In genomic region chr13:57145782-57146181, GRCm38 (mm10) we compare ENCODE assay signal across 16 mouse cellular contexts.
DNase-seq lines count a peak whose midpoint lies in the region; ATAC-seq and TF ChIP-seq lines count a peak whose summit lies in the region.
"Had no signal": no experiment of that assay in that cellular context is flagged by ENCODE, and none has a peak within 500 bp of the region (broad histone marks: within the 10 kb centered on the region; RNA-seq: fewer than 3 reads in every experiment).

No protein-coding gene starts in this region.

- TF ChIP-seq CTCF in midbrain, postnatal 0 days (IDR thresholded peaks at IDR 0.05), result no peak

- no peaks in the 10 kb centered on the region for H3K27me3 ChIP-seq in embryonic facial prominence, embryonic 12.5 days
- no peaks in the 10 kb centered on the region for H3K27me3 ChIP-seq in embryonic facial prominence, embryonic 10.5 days (replicated peaks; ENCODE audit: low read depth, poor library complexity, severe bottlenecking)
- no peaks in the 10 kb centered on the region for H3K27me3 ChIP-seq in forebrain, embryonic 15.5 days
- H3K27me3 ChIP-seq in limb, embryonic 10.5 days (ENCODE audit: low read depth, poor library complexity, severe bottlenecking), result no peaks in the 10 kb centered on the region
- no peaks in the 10 kb centered on the region for H3K27me3 ChIP-seq in midbrain, postnatal 0 days (ENCODE audit: insufficient read depth, low read length)
- H3K27me3 ChIP-seq in heart, embryonic 10.5 days (ENCODE audit: insufficient read depth, poor library complexity, severe bottlenecking), result no peaks in the 10 kb centered on the region
- H3K27me3 ChIP-seq in kidney, embryonic 15.5 days, result no peaks in the 10 kb centered on the region
- H3K27me3 ChIP-seq: CH12.LX; intestine, embryonic 15.5 days had no signal

- H3K4me2 ChIP-seq in embryonic facial prominence, embryonic 12.5 days (replicated peaks), result no peak overlapping the region; the same call in 1 of the 2 replicates
- H3K4me2 ChIP-seq in forebrain, embryonic 15.5 days (replicated peaks), result no peak overlapping the region
- H3K4me2 ChIP-seq in midbrain, postnatal 0 days (ENCODE audit: low read depth, low read length, poor library complexity, severe bottlenecking), result no peak overlapping the region
- no peak overlapping the region for H3K4me2 ChIP-seq in kidney, embryonic 15.5 days
- H3K4me2 ChIP-seq: intestine, embryonic 15.5 days; liver, embryonic 11.5 days; lung, embryonic 14.5 days had no signal

- no peaks in the 10 kb centered on the region for H3K9me3 ChIP-seq in embryonic facial prominence, embryonic 12.5 days
- H3K9me3 ChIP-seq in embryonic facial prominence, embryonic 10.5 days, result no peaks in the 10 kb centered on the region
- no peaks in the 10 kb centered on the region for H3K9me3 ChIP-seq in forebrain, embryonic 15.5 days
- H3K9me3 ChIP-seq in limb, embryonic 10.5 days (replicated peaks), result no peaks in the 10 kb centered on the region
- H3K9me3 ChIP-seq in midbrain, postnatal 0 days (ENCODE audit: low read length), result no peaks in the 10 kb centered on the region
- no peaks in the 10 kb centered on the region for H3K9me3 ChIP-seq in heart, embryonic 10.5 days
- H3K9me3 ChIP-seq in kidney, embryonic 15.5 days (replicated peaks), result no peaks in the 10 kb centered on the region
- H3K9me3 ChIP-seq: intestine, embryonic 15.5 days had no signal

- H3K27ac ChIP-seq in embryonic facial prominence, embryonic 12.5 days, result 0 out of 2 replicates have a peak overlapping the region, but pooled peaks have one; percentile 30
- H3K27ac ChIP-seq in embryonic facial prominence, embryonic 10.5 days (replicated peaks), result no peak overlapping the region
- peak overlapping the region; percentile 2; the same call in 1 of the 2 replicates for H3K27ac ChIP-seq in forebrain, embryonic 15.5 days (replicated peaks)
- peak overlapping the region; percentile 76 for H3K27ac ChIP-seq in limb, embryonic 10.5 days
- H3K27ac ChIP-seq in midbrain, postnatal 0 days (ENCODE audit: low read depth, low read length), result no peak overlapping the region
- H3K27ac ChIP-seq in heart, embryonic 10.5 days, result no peak overlapping the region
- H3K27ac ChIP-seq in kidney, embryonic 15.5 days, result no peak overlapping the region
- H3K27ac ChIP-seq: intestine, embryonic 15.5 days; kidney, postnatal 0 days had no signal

- DNase-seq in embryonic facial prominence, embryonic 10.5 days (ENCODE audit: low spot score), result no peak
- DNase-seq in limb, embryonic 10.5 days (ENCODE audit: low spot score), result no peak
- peak; percentile 28 for DNase-seq in midbrain, postnatal 0 days (ENCODE audit: low spot score)
- DNase-seq in heart, embryonic 10.5 days (ENCODE audit: low spot score), result no peak
- no peak for DNase-seq in kidney, postnatal 25 days
- DNase-seq: cerebellum, postnatal 25 days; gastrocnemius, postnatal 14 days; lung, embryonic 14.5 days; right cerebral cortex, postnatal 4 days had no signal

- no peaks in the 10 kb centered on the region for H3K36me3 ChIP-seq in embryonic facial prominence, embryonic 12.5 days
- no peaks in the 10 kb centered on the region for H3K36me3 ChIP-seq in embryonic facial prominence, embryonic 10.5 days (replicated peaks)
- no peaks in the 10 kb centered on the region for H3K36me3 ChIP-seq in forebrain, embryonic 15.5 days
- no peaks in the 10 kb centered on the region for H3K36me3 ChIP-seq in limb, embryonic 10.5 days
- no peaks in the 10 kb centered on the region for H3K36me3 ChIP-seq in midbrain, postnatal 0 days (ENCODE audit: insufficient read depth, low read length)
- no peaks in the 10 kb centered on the region for H3K36me3 ChIP-seq in heart, embryonic 10.5 days
- no peaks in the 10 kb centered on the region for H3K36me3 ChIP-seq in kidney, embryonic 15.5 days
- H3K36me3 ChIP-seq: intestine, embryonic 15.5 days had no signal

- peaks cover 3% of the 10 kb centered on the region; the same call in 1 of the 2 replicates for H3K4me1 ChIP-seq in embryonic facial prominence, embryonic 12.5 days
- peaks cover 20% of the 10 kb centered on the region for H3K4me1 ChIP-seq in embryonic facial prominence, embryonic 10.5 days
- H3K4me1 ChIP-seq in forebrain, embryonic 15.5 days, result peaks cover 30% of the 10 kb centered on the region
- H3K4me1 ChIP-seq in limb, embryonic 10.5 days, result peaks cover 34% of the 10 kb centered on the region
- H3K4me1 ChIP-seq in midbrain, postnatal 0 days (ENCODE audit: insufficient read depth, low read length), result peaks cover 5% of the 10 kb centered on the region; the same call in 1 of the 2 replicates
- H3K4me1 ChIP-seq in heart, embryonic 10.5 days, result peaks cover 6% of the 10 kb centered on the region; the same call in 1 of the 2 replicates
- H3K4me1 ChIP-seq in kidney, embryonic 15.5 days, result no peaks in the 10 kb centered on the region
- H3K4me1 ChIP-seq: intestine, embryonic 15.5 days had no signal

- 47% methylated on average over 2 of the region's 2 CpGs for WGBS in embryonic facial prominence, embryonic 12.5 days
- WGBS in embryonic facial prominence, embryonic 10.5 days, result 48% methylated on average over 2 of the region's 2 CpGs
- 12% methylated on average over 2 of the region's 2 CpGs for WGBS in forebrain, embryonic 15.5 days
- 51% methylated on average over 2 of the region's 2 CpGs for WGBS in limb, embryonic 10.5 days
- WGBS in midbrain, postnatal 0 days, result 31% methylated on average over 2 of the region's 2 CpGs
- WGBS in heart, embryonic 10.5 days, result 70% methylated on average over 2 of the region's 2 CpGs
- WGBS in kidney, embryonic 15.5 days, result 42% methylated on average over 2 of the region's 2 CpGs

- H3K9ac ChIP-seq in embryonic facial prominence, embryonic 12.5 days, result no peak overlapping the region
- no peak overlapping the region for H3K9ac ChIP-seq in forebrain, embryonic 15.5 days (replicated peaks)
- no peak overlapping the region for H3K9ac ChIP-seq in midbrain, postnatal 0 days (replicated peaks; ENCODE audit: low read length, poor library complexity, severe bottlenecking)
- H3K9ac ChIP-seq in kidney, embryonic 15.5 days, result no peak overlapping the region
- H3K9ac ChIP-seq: intestine, embryonic 15.5 days; lung, embryonic 14.5 days had no signal

- ATAC-seq in embryonic facial prominence, embryonic 12.5 days (ENCODE audit: insufficient number of reproducible peaks, insufficient read depth, low FRiP score, low TSS enrichment), result no peak
- 0 out of 2 replicates have a peak, but pooled peaks have one; percentile 43 for ATAC-seq in forebrain, embryonic 15.5 days (replicated peaks)
- no peak for ATAC-seq in midbrain, postnatal 0 days (ENCODE audit: low FRiP score)
- ATAC-seq in kidney, embryonic 15.5 days (replicated peaks; ENCODE audit: low FRiP score), result no peak
- ATAC-seq: intestine, embryonic 15.5 days had no signal

- no peak overlapping the region for H3K4me3 ChIP-seq in embryonic facial prominence, embryonic 12.5 days
- no peak overlapping the region for H3K4me3 ChIP-seq in embryonic facial prominence, embryonic 10.5 days
- no peak overlapping the region for H3K4me3 ChIP-seq in forebrain, embryonic 15.5 days
- no peak overlapping the region for H3K4me3 ChIP-seq in limb, embryonic 10.5 days
- H3K4me3 ChIP-seq in midbrain, postnatal 0 days (ENCODE audit: low read depth, low read length), result no peak overlapping the region
- no peak overlapping the region for H3K4me3 ChIP-seq in heart, embryonic 10.5 days
- H3K4me3 ChIP-seq in kidney, embryonic 15.5 days (replicated peaks), result no peak overlapping the region
- H3K4me3 ChIP-seq: intestine, embryonic 15.5 days had no signal

Comparison
In these comparisons a context has a peak if more than half of its experiments do, and no peak if none do; other contexts are left out.
1. H3K27ac ChIP-seq: peak in embryonic facial prominence, embryonic 12.5 days (single experiment), forebrain, embryonic 15.5 days (single experiment) and limb, embryonic 10.5 days (single experiment); none in embryonic facial prominence, embryonic 10.5 days (single experiment), midbrain, postnatal 0 days (single experiment), heart, embryonic 10.5 days (single experiment) and kidney, embryonic 15.5 days (single experiment).